ENCODE assay signal across 26 mouse cellular contexts in genomic region chr3:68638703-68639102, GRCm38 (mm10). TPM values are rescaled to one million over a fixed set of nuclear protein-coding genes. Genes with fewer than 3 reads are reported as not detected.
"Had no signal": no experiment of that assay in that cellular context is flagged by ENCODE, and none has a peak within 500 bp of the region (broad histone marks: within the 10 kb centered on the region; RNA-seq: fewer than 3 reads in every experiment).

No protein-coding gene starts in this region.

- H3K27me3 ChIP-seq: heart, embryonic 13.5 days; heart, embryonic 15.5 days; hindbrain, embryonic 13.5 days; hindbrain, embryonic 15.5 days; kidney, embryonic 15.5 days; limb, embryonic 13.5 days; limb, embryonic 15.5 days; liver, embryonic 12.5 days had no signal

- H3K9me3 ChIP-seq: heart, embryonic 13.5 days; heart, embryonic 15.5 days; hindbrain, embryonic 15.5 days; kidney, embryonic 15.5 days; limb, embryonic 13.5 days; limb, embryonic 15.5 days; liver, embryonic 12.5 days had no signal

- H3K4me1 ChIP-seq: heart, embryonic 13.5 days; heart, embryonic 15.5 days; hindbrain, embryonic 15.5 days; kidney, embryonic 15.5 days; limb, embryonic 15.5 days; liver, embryonic 12.5 days had no signal

- H3K36me3 ChIP-seq: heart, embryonic 13.5 days; heart, embryonic 15.5 days; hindbrain, embryonic 13.5 days; hindbrain, embryonic 15.5 days; kidney, embryonic 15.5 days; limb, embryonic 13.5 days; limb, embryonic 15.5 days; liver, embryonic 12.5 days had no signal

- ATAC-seq: intestine, embryonic 16.5 days; liver, embryonic 12.5 days had no signal

- H3K4me3 ChIP-seq: heart, adult 2 months; heart, embryonic 13.5 days; heart, embryonic 15.5 days; hindbrain, embryonic 13.5 days; hindbrain, embryonic 15.5 days; kidney, embryonic 15.5 days; limb, embryonic 13.5 days; limb, embryonic 15.5 days; liver, embryonic 12.5 days had no signal

- DNase-seq: gastrocnemius, postnatal 14 days; gastrocnemius, postnatal 36 days; heart, adult 2 months; heart, postnatal 14 days; heart, postnatal 36 days; kidney, adult 11 months; kidney, adult 2 months; kidney, adult 9 months; kidney, postnatal 14 days; kidney, postnatal 36 days; layer of hippocampus, adult 9-11 months; layer of hippocampus, postnatal 36 days; left cerebral cortex, postnatal 4 days had no signal

RNA-seq across cellular contexts. Expression of gene Il12a, which starts 51.7 kb away (rescaled TPM):
- total RNA-seq: hindbrain, postnatal 0 days; left cerebral cortex, postnatal 4 days; liver, adult 2 months had no signal
- polyA plus RNA-seq: gonadal fat pad, adult 2 months; heart, embryonic 13.5 days; heart, embryonic 15.5 days; hindbrain, embryonic 13.5 days; intestine, embryonic 14.5 days; intestine, embryonic 16.5 days; liver, adult 2 months had no signal
